Mouse (Mus musculus): ENCODE data around the gene Adk. TPM values are rescaled to one million over a fixed set of nuclear protein-coding genes. Genes with fewer than 3 reads are reported as not detected.
"Not testable (repeated sequence)": the region's sequence is repeated elsewhere in the genome, so short reads cannot be mapped to it uniquely, and the experiment has no call there.

Adk gene
- polyA plus RNA-seq, 1 experiment from 2014 or later, result 71.9 TPM

GRCm38 (mm10) chr14:21488426-21489115 lies 436.2 kb downstream of the Adk start:
- not testable (repeated sequence) for H3K9ac ChIP-seq (replicated peaks; ENCODE audit: low read depth, low read length); H3K36me3 ChIP-seq (ENCODE audit: control insufficient read depth, insufficient read depth); H3K9me3 ChIP-seq (ENCODE audit: control insufficient read depth, low read length); H3K4me1 ChIP-seq (replicated peaks; ENCODE audit: control insufficient read depth, insufficient read depth, low read length); H3K27ac ChIP-seq (ENCODE audit: low read length); H3K4me2 ChIP-seq (ENCODE audit: low read length); H3K4me3 ChIP-seq (replicated peaks; ENCODE audit: low read length); H3K27me3 ChIP-seq (replicated peaks; ENCODE audit: control insufficient read depth, insufficient read depth, low read length)
- ATAC-seq, result peak; percentile 83
- WGBS, result 23% methylated on average over 8 of the region's 9 CpGs

GRCm38 (mm10) chr14:21489116-21489485 lies 436.7 kb downstream of the Adk start:
- peak; percentile 88 for ATAC-seq
- no peak overlapping the region; the same call in 1 of the 2 replicates for H3K27ac ChIP-seq (ENCODE audit: low read length)
- H3K9ac ChIP-seq (replicated peaks; ENCODE audit: low read depth, low read length), result no peak overlapping the region

GRCm38 (mm10) chr14:21490141-21490540 lies 437.8 kb downstream of the Adk start:
- Histone ChIP-seq H3K36me3 (ENCODE audit: control insufficient read depth, insufficient read depth) (no peaks in the 10 kb centered on the region), H3K4me1 (replicated peaks; ENCODE audit: control insufficient read depth, insufficient read depth, low read length) (0 out of 2 replicates have a peak, but pooled peaks cover 4% of the 10 kb centered on the region), H3K27me3 (replicated peaks; ENCODE audit: control insufficient read depth, insufficient read depth, low read length) (no peaks in the 10 kb centered on the region), H3K4me2 (ENCODE audit: low read length) (no peak overlapping the region), H3K9ac (replicated peaks; ENCODE audit: low read depth, low read length) (no peak overlapping the region), H3K27ac (ENCODE audit: low read length) (no peak overlapping the region), H3K4me3 (replicated peaks; ENCODE audit: low read length) (no peak overlapping the region), H3K9me3 (ENCODE audit: control insufficient read depth, low read length) (no peaks in the 10 kb centered on the region)
- WGBS, result 29% methylated on average over 4 of the region's 4 CpGs
- no peak for ATAC-seq

More at GRCm38 (mm10) chr14:21489116-21489485, 436.7 kb downstream of the Adk start:
- WGBS, result 5% methylated on average over 3 of the region's 3 CpGs
- no peaks in the 10 kb centered on the region for H3K36me3 ChIP-seq (ENCODE audit: control insufficient read depth, insufficient read depth)
- no peak overlapping the region for H3K4me3 ChIP-seq (replicated peaks; ENCODE audit: low read length)
- H3K4me1 ChIP-seq (replicated peaks; ENCODE audit: control insufficient read depth, insufficient read depth, low read length), result 0 out of 2 replicates have a peak, but pooled peaks cover 4% of the 10 kb centered on the region
- H3K27me3 ChIP-seq (replicated peaks; ENCODE audit: control insufficient read depth, insufficient read depth, low read length), result no peaks in the 10 kb centered on the region
- no peaks in the 10 kb centered on the region for H3K9me3 ChIP-seq (ENCODE audit: control insufficient read depth, low read length)
- no peak overlapping the region for H3K4me2 ChIP-seq (ENCODE audit: low read length)

Other genes starting within 250 kb of the Adk start
- gene Plau, start 215.9 kb upstream of the Adk start, polyA plus RNA-seq (2015; fragmentation: Nextera tagmentation; extraction: Ambion mirVana), result 0.33 and 0.50 TPM in 2 replicates
- gene Vcl, start 123.2 kb upstream of the Adk start, polyA plus RNA-seq (2015; fragmentation: Nextera tagmentation; extraction: Ambion mirVana), result 11.4 and 13.0 TPM in 2 replicates
- gene Ap3m1, start 66 bp upstream of the Adk start, polyA plus RNA-seq (2015; fragmentation: Nextera tagmentation; extraction: Ambion mirVana), result 101 and 109 TPM in 2 replicates